Mouse (Mus musculus): Measurements from ENCODE around the gene Mapk6. TPM values are rescaled to one million over a fixed set of nuclear protein-coding genes. Genes with fewer than 3 reads are reported as not detected.

Mapk6 gene
- polyA plus RNA-seq, 1 experiment from 2014 or later = 28.9 TPM

GRCm38 (mm10) chr9:75428274-75428600 lies 18.4 kb upstream of the Mapk6 start:
- no peak overlapping the region for H3K4me2 ChIP-seq (replicated peaks; ENCODE audit: low read depth)
- no peaks in the 10 kb centered on the region for H3K27me3 ChIP-seq (ENCODE audit: control insufficient read depth, insufficient read depth, low read length)
- 40% methylated on average over 2 of the region's 2 CpGs for WGBS

GRCm38 (mm10) chr9:75427366-75428273 lies 17.8 kb upstream of the Mapk6 start:
- Histone ChIP-seq H3K36me3 (ENCODE audit: control insufficient read depth, insufficient read depth, low read length) (no peaks in the 10 kb centered on the region), H3K27me3 (ENCODE audit: control insufficient read depth, insufficient read depth, low read length) (no peaks in the 10 kb centered on the region), H3K9me3 (ENCODE audit: control insufficient read depth, low read length) (no peaks in the 10 kb centered on the region), H3K4me2 (replicated peaks; ENCODE audit: low read depth) (no peak overlapping the region), H3K4me1 (replicated peaks; ENCODE audit: control insufficient read depth, insufficient read depth) (no peaks in the 10 kb centered on the region), H3K27ac (replicated peaks) (no peak overlapping the region), H3K9ac (ENCODE audit: low read length) (no peak overlapping the region), H3K4me3 (ENCODE audit: low read depth, low read length) (no peak overlapping the region)
- no peak for DNase-seq (ENCODE audit: low spot score)
- TF ChIP-seq EP300 (optimal IDR thresholded peaks at IDR 0.05) = no peak
- no peak for TF ChIP-seq CTCF (IDR thresholded peaks at IDR 0.05; ENCODE audit: low read depth)
- no peak for ATAC-seq (ENCODE audit: low FRiP score, low TSS enrichment)
- 63% methylated on average over 9 of the region's 9 CpGs for WGBS

More at GRCm38 (mm10) chr9:75428274-75428600, 18.4 kb upstream of the Mapk6 start:
- no peak overlapping the region for H3K4me3 ChIP-seq (ENCODE audit: low read depth, low read length)
- DNase-seq (ENCODE audit: low spot score) = no peak
- H3K9me3 ChIP-seq (ENCODE audit: control insufficient read depth, low read length) = no peaks in the 10 kb centered on the region
- H3K9ac ChIP-seq (ENCODE audit: low read length) = no peak overlapping the region
- TF ChIP-seq CTCF (IDR thresholded peaks at IDR 0.05; ENCODE audit: low read depth) (no peak), EP300 (optimal IDR thresholded peaks at IDR 0.05) (no peak)
- H3K4me1 ChIP-seq (replicated peaks; ENCODE audit: control insufficient read depth, insufficient read depth) = no peaks in the 10 kb centered on the region
- ATAC-seq (ENCODE audit: low FRiP score, low TSS enrichment) = no peak
- no peaks in the 10 kb centered on the region for H3K36me3 ChIP-seq (ENCODE audit: control insufficient read depth, insufficient read depth, low read length)
- no peak overlapping the region for H3K27ac ChIP-seq (replicated peaks)

- Histone ChIP-seq H3K4me3 (ENCODE audit: low read depth, low read length) (no peak overlapping the region), H3K27me3 (ENCODE audit: control insufficient read depth, insufficient read depth, low read length) (no peaks in the 10 kb centered on the region), H3K4me2 (replicated peaks; ENCODE audit: low read depth) (no peak overlapping the region), H3K9me3 (ENCODE audit: control insufficient read depth, low read length) (no peaks in the 10 kb centered on the region), H3K4me1 (replicated peaks; ENCODE audit: control insufficient read depth, insufficient read depth) (no peaks in the 10 kb centered on the region), H3K27ac (replicated peaks) (no peak overlapping the region), H3K36me3 (ENCODE audit: control insufficient read depth, insufficient read depth, low read length) (no peaks in the 10 kb centered on the region), H3K9ac (ENCODE audit: low read length) (no peak overlapping the region)
- no peak for DNase-seq (ENCODE audit: low spot score)
- ATAC-seq (ENCODE audit: low FRiP score, low TSS enrichment) = no peak
- 80% methylated on average over 7 of the region's 7 CpGs for whole genome bisulfite sequencing
- TF ChIP-seq CTCF (IDR thresholded peaks at IDR 0.05; ENCODE audit: low read depth) (no peak; the same call in 1 of the 2 replicates), EP300 (optimal IDR thresholded peaks at IDR 0.05) (no peak)
These were observed 16.1 kb upstream of the Mapk6 start for GRCm38 (mm10) chr9:75425796-75426391.

- no peaks in the 10 kb centered on the region for H3K9me3 ChIP-seq (ENCODE audit: control insufficient read depth, low read length)
- H3K36me3 ChIP-seq (ENCODE audit: control insufficient read depth, insufficient read depth, low read length) = no peaks in the 10 kb centered on the region
- WGBS = 56% methylated on average over 6 of the region's 6 CpGs
- TF ChIP-seq CTCF (IDR thresholded peaks at IDR 0.05; ENCODE audit: low read depth) = no peak
- TF ChIP-seq EP300 (optimal IDR thresholded peaks at IDR 0.05) = no peak
- H3K4me3 ChIP-seq (ENCODE audit: low read depth, low read length) = no peak overlapping the region
- H3K4me1 ChIP-seq (replicated peaks; ENCODE audit: control insufficient read depth, insufficient read depth) = no peaks in the 10 kb centered on the region
- no peak overlapping the region for H3K9ac ChIP-seq (ENCODE audit: low read length)
- ATAC-seq (ENCODE audit: low FRiP score, low TSS enrichment) (no peak), DNase-seq (ENCODE audit: low spot score) (no peak)
- 0 out of 2 replicates have a peak overlapping the region, but pooled peaks have one; percentile 24 for H3K27ac ChIP-seq (replicated peaks)
- H3K27me3 ChIP-seq (ENCODE audit: control insufficient read depth, insufficient read depth, low read length) = no peaks in the 10 kb centered on the region
- H3K4me2 ChIP-seq (replicated peaks; ENCODE audit: low read depth) = no peak overlapping the region
These were observed 14.7 kb upstream of the Mapk6 start for GRCm38 (mm10) chr9:75424358-75425150.

- H3K4me2 ChIP-seq (replicated peaks; ENCODE audit: low read depth) = no peak overlapping the region
- no peak overlapping the region for H3K4me3 ChIP-seq (ENCODE audit: low read depth, low read length)
- H3K36me3 ChIP-seq (ENCODE audit: control insufficient read depth, insufficient read depth, low read length) = no peaks in the 10 kb centered on the region
- H3K9ac ChIP-seq (ENCODE audit: low read length) = no peak overlapping the region
- no peak for TF ChIP-seq CTCF (IDR thresholded peaks at IDR 0.05; ENCODE audit: low read depth)
- TF ChIP-seq EP300 (optimal IDR thresholded peaks at IDR 0.05) = no peak
- no peaks in the 10 kb centered on the region for H3K4me1 ChIP-seq (replicated peaks; ENCODE audit: control insufficient read depth, insufficient read depth)
- no peaks in the 10 kb centered on the region for H3K9me3 ChIP-seq (ENCODE audit: control insufficient read depth, low read length)
- peak overlapping the region; percentile 56; the same call in 1 of the 2 replicates for H3K27ac ChIP-seq (replicated peaks)
- ATAC-seq (ENCODE audit: low FRiP score, low TSS enrichment) = peak; percentile 68
- no peaks in the 10 kb centered on the region for H3K27me3 ChIP-seq (ENCODE audit: control insufficient read depth, insufficient read depth, low read length)
- WGBS = 44% methylated on average over 5 of the region's 5 CpGs
- no peak for DNase-seq (ENCODE audit: low spot score)
These were observed 13.9 kb upstream of the Mapk6 start for GRCm38 (mm10) chr9:75423683-75424082.
